Mouse (Mus musculus) hindbrain, embryonic 13.5 days (tissue): ENCODE measurements at regions not wholly inside any gene's neighbourhood (a gene's known extent, or its start where the extent isn't known, plus 50 kb on each side); places are given as distances from the start of the nearest gene placed in this dataset.
A peak's percentile ranks its signal among the peaks of the same experiment; 100 is the strongest.

Source experiments
- ATAC-seq: fragments of 200-750 bp; cut with Nextera tagmentation; 2 replicates; pipeline ENCODE4 v1.8.0; 2017; ENCODE audit warnings: moderate TSS enrichment; ENCODE audit not compliant: low FRiP score
- H3K27ac ChIP-seq: fragments of 300-500 bp; sonication (generic); 2 replicates; pipeline ENCODE4 v1.5.1; 2015; ENCODE audit warnings: inconsistent platforms, mild to moderate bottlenecking, moderate library complexity
- H3K27me3 ChIP-seq: fragments of 300-500 bp; sonication (generic); 2 replicates; pipeline ENCODE4 v1.6.1; 2015; ENCODE audit warnings: mild to moderate bottlenecking, inconsistent platforms
- H3K36me3 ChIP-seq: fragments of 300-500 bp; sonication (generic); 2 replicates; pipeline ENCODE4 v1.6.1; 2015; ENCODE audit warnings: mild to moderate bottlenecking, inconsistent platforms
- H3K4me1 ChIP-seq: fragments of 300-500 bp; sonication (generic); replicated peaks from 2 replicates; pipeline ENCODE4 v1.6.1; 2015; ENCODE audit warnings: inconsistent platforms
- H3K4me2 ChIP-seq: fragments of 300-500 bp; sonication (generic); 2 replicates; pipeline ENCODE4 v1.6.1; 2015; ENCODE audit warnings: inconsistent platforms, mild to moderate bottlenecking, moderate library complexity
- H3K4me3 ChIP-seq: fragments of 300-500 bp; sonication (generic); 2 replicates; pipeline ENCODE4 v1.5.1; 2015; ENCODE audit warnings: mild to moderate bottlenecking, inconsistent platforms
- H3K9ac ChIP-seq: fragments of 300-500 bp; sonication (generic); 2 replicates; pipeline ENCODE4 v1.6.1; 2015; ENCODE audit warnings: mild to moderate bottlenecking, inconsistent platforms
- H3K9me3 ChIP-seq: fragments of 300-500 bp; sonication (generic); 2 replicates; pipeline ENCODE4 v1.6.1; 2016; ENCODE audit warnings: inconsistent platforms
- WGBS: fragments of 180-500 bp; shearing (Covaris S2); methylation state at CpG from one replicate; pipeline ENCODE4 v1.1.7; 2015; 5-methylcytosine and 5-hydroxymethylcytosine counted together

GRCm38 (mm10) chr8:47769452-47769851, 52.5 kb upstream of the Cldn24 start:
- ATAC-seq = no peak
- Histone ChIP-seq H3K27ac (no peak overlapping the region), H3K36me3 (no peaks in the 10 kb centered on the region), H3K4me3 (no peak overlapping the region), H3K4me1 (peaks cover 3% of the 10 kb centered on the region), H3K4me2 (no peak overlapping the region), H3K9ac (no peak overlapping the region), H3K9me3 (no peaks in the 10 kb centered on the region), H3K27me3 (no peaks in the 10 kb centered on the region)
- WGBS = 88% methylated on average over 5 of the region's 5 CpGs

GRCm38 (mm10) chr8:47768751-47769150, 53.2 kb upstream of the Cldn24 start:
- 87% methylated on average over 8 of the region's 8 CpGs for WGBS
- Histone ChIP-seq H3K4me3 (no peak overlapping the region), H3K27me3 (no peaks in the 10 kb centered on the region), H3K36me3 (no peaks in the 10 kb centered on the region), H3K4me1 (peaks cover 10% of the 10 kb centered on the region), H3K9ac (no peak overlapping the region), H3K4me2 (no peak overlapping the region), H3K27ac (no peak overlapping the region), H3K9me3 (no peaks in the 10 kb centered on the region)
- ATAC-seq = no peak

GRCm38 (mm10) chr8:47764480-47764879, 50.7 kb upstream of the Cdkn2aip start:
- WGBS = 34% methylated on average over 15 of the region's 15 CpGs
- H3K36me3 ChIP-seq = no peaks in the 10 kb centered on the region
- H3K27ac ChIP-seq = no peak overlapping the region
- H3K4me2 ChIP-seq = peak overlapping the region; percentile 35
- no peaks in the 10 kb centered on the region for H3K9me3 ChIP-seq
- peaks cover 20% of the 10 kb centered on the region for H3K4me1 ChIP-seq
- ATAC-seq = no peak
- H3K4me3 ChIP-seq = no peak overlapping the region
- H3K9ac ChIP-seq = no peak overlapping the region
- H3K27me3 ChIP-seq = peaks cover 3% of the 10 kb centered on the region; the same call in 1 of the 2 replicates

- Histone ChIP-seq H3K4me3 (no peak overlapping the region), H3K27me3 (peaks cover 3% of the 10 kb centered on the region; the same call in 1 of the 2 replicates), H3K4me2 (peak overlapping the region; percentile 35), H3K27ac (no peak overlapping the region), H3K36me3 (no peaks in the 10 kb centered on the region), H3K4me1 (peaks cover 20% of the 10 kb centered on the region), H3K9ac (no peak overlapping the region), H3K9me3 (no peaks in the 10 kb centered on the region)
- WGBS = 36% methylated on average over 11 of the region's 11 CpGs
- ATAC-seq = no peak
Observed at GRCm38 (mm10) chr8:47764068-47764467, 50.3 kb upstream of the Cdkn2aip start.
